Mouse (Mus musculus) liver, adult 2 months (tissue): ENCODE results near the gene Sun1.

Experiments
- CTCF ChIP-seq: fragments of 200-500 bp; IDR thresholded peaks from 2 replicates; pipeline ENCODE4 v1.5.1; 2011; ENCODE audit warnings: low read depth, low read length, control low read depth
- POLR2A ChIP-seq: fragments of 200-500 bp; IDR thresholded peaks from 2 replicates; pipeline ENCODE4 v1.6.1; 2011; ENCODE audit warnings: low read length, control low read depth; ENCODE audit not compliant: insufficient read depth; ENCODE audit errors: extremely low read depth

GRCm38 (mm10) chr5:139277287-139277686 is 76.8 kb downstream of the Sun1 start:
- TF ChIP-seq CTCF (no peak), POLR2A (no peak)
